Mouse (Mus musculus) urinary bladder, postnatal 0 days (tissue): ENCODE data around the gene Ercc8. TPM values are rescaled to one million over a fixed set of nuclear protein-coding genes. Genes with fewer than 3 reads are reported as not detected.

ENCODE experiments used
- polyA plus RNA-seq: library from polyadenylated mRNA; unstranded; fragments of >200 nt; fragmentation: Nextera tagmentation; extraction: Ambion mirVana; gene quantifications from 2 replicates; pipeline ENCODE4 v1.2.1, GENCODE M21; 2015

The Ercc8 gene
- polyA plus RNA-seq, result 7.5 and 7.9 TPM in 2 replicates

DNA sequence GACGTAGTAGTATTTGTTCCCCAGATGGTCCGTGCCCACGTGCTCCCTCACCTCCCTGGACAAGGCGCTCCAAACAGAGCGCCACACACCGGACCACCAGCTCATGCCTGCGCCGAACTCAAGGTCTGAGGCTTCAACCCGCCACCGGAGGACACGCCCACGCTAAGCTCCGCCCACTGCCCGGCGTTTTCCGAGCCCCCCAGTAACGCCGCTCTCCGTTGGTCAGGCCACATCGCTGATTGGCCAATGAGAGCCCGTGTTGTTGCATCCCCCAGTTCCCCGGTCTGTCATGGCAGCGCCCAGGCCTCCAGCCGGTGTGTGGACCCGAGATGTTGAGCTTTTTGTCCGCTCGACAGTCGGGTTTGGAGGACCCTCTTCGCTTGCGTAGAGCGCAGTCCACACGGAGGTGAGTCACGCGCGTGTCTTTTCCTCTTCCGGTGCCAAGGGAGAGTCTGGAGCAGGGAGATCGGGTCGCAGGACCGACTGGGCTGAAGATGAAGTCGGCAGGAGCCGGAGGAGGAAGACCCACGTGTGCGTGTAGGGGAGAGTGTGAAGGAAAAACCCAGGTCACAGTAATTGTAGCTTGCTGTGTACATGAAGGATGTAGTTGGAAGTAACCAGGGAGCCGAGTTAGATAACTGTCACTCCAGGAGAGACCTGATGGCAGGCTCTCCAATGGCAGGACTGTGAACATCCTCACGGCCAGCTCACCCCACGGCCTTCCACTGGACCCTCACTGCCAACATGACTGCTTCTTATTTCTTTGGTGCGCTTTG is at the start of gene Ercc8, which contains the start of gene Ndufaf2:
Gene Ercc8 (plus strand): TSS at position 267 of the 776 bp plus-strand sequence.
Gene Ndufaf2 (minus strand): TSS at position 159 of the 776 bp plus-strand sequence.

DNA sequence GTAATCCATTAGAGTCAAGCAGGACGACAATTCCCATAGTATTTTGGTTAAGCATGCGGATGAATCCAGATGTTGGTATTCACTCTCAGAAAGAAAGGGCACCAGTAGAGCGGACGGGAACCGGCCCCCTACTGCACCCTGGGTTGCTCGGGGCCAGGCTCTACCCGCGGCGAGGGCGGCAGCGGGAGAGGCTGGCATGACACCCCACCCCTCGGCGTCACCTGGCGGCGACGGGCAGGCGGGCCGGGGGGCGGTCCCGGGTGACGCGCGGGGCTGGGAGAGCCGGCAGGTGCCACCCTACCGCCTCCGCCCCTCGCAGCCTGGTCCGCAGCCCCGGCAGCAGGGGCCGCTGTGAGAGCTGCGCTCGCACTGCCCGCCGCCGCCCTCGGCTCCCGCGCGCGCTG is 55.6 kb downstream of the Ercc8 start, which contains the start of gene Elovl7:
Gene Elovl7 (plus strand): TSS at position 324 of the 404 bp plus-strand sequence.

Other genes with a start within 250 kb of the Ercc8 start
- gene Smim15, start 114.3 kb upstream of the Ercc8 start, polyA plus RNA-seq, result 57.6 and 63.0 TPM in 2 replicates
- 42.1 and 47.4 TPM in 2 replicates for gene Ndufaf2, start 108 bp upstream of the Ercc8 start, polyA plus RNA-seq
- 2.4 and 2.8 TPM in 2 replicates for gene Elovl7, start 55.7 kb downstream of the Ercc8 start, polyA plus RNA-seq
- 0.68 and 1.1 TPM in 2 replicates for gene Depdc1b, start 157.6 kb downstream of the Ercc8 start, polyA plus RNA-seq